Comparison of ENCODE assay signal across 20 mouse cellular contexts in genomic region chr3:127414438-127414837, GRCm38 (mm10).
A peak's percentile ranks its signal among the peaks of the same experiment; 100 is the strongest.
DNase-seq lines count a peak whose midpoint lies in the region; ATAC-seq and TF ChIP-seq lines count a peak whose summit lies in the region.
"Had no signal": no experiment of that assay in that cellular context is flagged by ENCODE, and none has a peak within 500 bp of the region (broad histone marks: within the 10 kb centered on the region; RNA-seq: fewer than 3 reads in every experiment).

No protein-coding gene starts in this region.

- no peaks in the 10 kb centered on the region for H3K27me3 ChIP-seq in forebrain, postnatal 0 days (ENCODE audit: insufficient read depth, low read length)
- no peaks in the 10 kb centered on the region for H3K27me3 ChIP-seq in forebrain, embryonic 12.5 days
- no peaks in the 10 kb centered on the region for H3K27me3 ChIP-seq in lung, embryonic 14.5 days (ENCODE audit: insufficient read depth, low read length)
- no peaks in the 10 kb centered on the region for H3K27me3 ChIP-seq in lung, postnatal 0 days (replicated peaks; ENCODE audit: insufficient read depth, low read length)
- no peaks in the 10 kb centered on the region for H3K27me3 ChIP-seq in ES-Bruce4 (ENCODE audit: control insufficient read depth, insufficient read depth, low read length, poor library complexity, severe bottlenecking)
- H3K27me3 ChIP-seq: embryonic facial prominence, embryonic 13.5 days; hindbrain, embryonic 13.5 days; limb, embryonic 15.5 days; lung, embryonic 15.5 days; neural tube, embryonic 13.5 days had no signal

- H3K36me3 ChIP-seq in forebrain, postnatal 0 days (ENCODE audit: insufficient read depth): no peaks in the 10 kb centered on the region
- no peaks in the 10 kb centered on the region for H3K36me3 ChIP-seq in forebrain, embryonic 12.5 days (replicated peaks)
- H3K36me3 ChIP-seq in lung, embryonic 14.5 days (ENCODE audit: insufficient read depth): no peaks in the 10 kb centered on the region
- H3K36me3 ChIP-seq in lung, postnatal 0 days (ENCODE audit: insufficient read depth, low read length): no peaks in the 10 kb centered on the region
- H3K36me3 ChIP-seq in ES-Bruce4 (ENCODE audit: control insufficient read depth, insufficient read depth, low read length, poor library complexity, severe bottlenecking): no peaks in the 10 kb centered on the region
- H3K36me3 ChIP-seq: embryonic facial prominence, embryonic 13.5 days; hindbrain, embryonic 13.5 days; limb, embryonic 15.5 days; lung, embryonic 15.5 days; neural tube, embryonic 13.5 days had no signal

- WGBS in forebrain, postnatal 0 days: 61% methylated on average over 1 of the region's 1 CpGs
- WGBS in forebrain, embryonic 12.5 days: 56% methylated on average over 1 of the region's 1 CpGs
- 39% methylated on average over 1 of the region's 1 CpGs for WGBS in lung, embryonic 14.5 days
- WGBS in lung, postnatal 0 days: 50% methylated on average over 1 of the region's 1 CpGs

- H3K4me2 ChIP-seq in forebrain, postnatal 0 days (ENCODE audit: low read depth): no peak overlapping the region
- no peak overlapping the region for H3K4me2 ChIP-seq in forebrain, embryonic 12.5 days
- no peak overlapping the region for H3K4me2 ChIP-seq in lung, embryonic 14.5 days
- no peak overlapping the region for H3K4me2 ChIP-seq in lung, postnatal 0 days (replicated peaks; ENCODE audit: low read depth, low read length)
- H3K4me2 ChIP-seq: embryonic facial prominence, embryonic 13.5 days; hindbrain, embryonic 13.5 days; limb, embryonic 15.5 days; lung, embryonic 15.5 days; neural tube, embryonic 13.5 days had no signal

- no peak for ATAC-seq in forebrain, postnatal 0 days
- no peak for ATAC-seq in forebrain, embryonic 12.5 days (ENCODE audit: low FRiP score)
- ATAC-seq in lung, embryonic 14.5 days (ENCODE audit: insufficient read depth): no peak
- no peak for ATAC-seq in lung, postnatal 0 days
- ATAC-seq: intestine, embryonic 16.5 days had no signal

- intact Hi-C loops in heart, postnatal 10 days (cut with DNase I): no loop called here

- 0 out of 2 replicates have a peak, but pooled peaks have one; percentile 26 for TF ChIP-seq CTCF in forebrain, postnatal 0 days (IDR thresholded peaks at IDR 0.05; ENCODE audit: low read depth)
- TF ChIP-seq CTCF in lung, embryonic 14.5 days (IDR thresholded peaks at IDR 0.05; ENCODE audit: low read depth): peak; percentile 30; the same call in 1 of the 2 replicates
- TF ChIP-seq CTCF in lung, postnatal 0 days (IDR thresholded peaks at IDR 0.05): no peak; the same call in 1 of the 2 replicates
- peak; percentile 53 for TF ChIP-seq CTCF in ES-Bruce4 (IDR thresholded peaks at IDR 0.05; ENCODE audit: low read depth, low read length)

- H3K4me1 ChIP-seq in forebrain, postnatal 0 days (ENCODE audit: insufficient read depth): no peaks in the 10 kb centered on the region
- peaks cover under 1% of the 10 kb centered on the region for H3K4me1 ChIP-seq in forebrain, embryonic 12.5 days
- H3K4me1 ChIP-seq in lung, embryonic 14.5 days (ENCODE audit: insufficient read depth): no peaks in the 10 kb centered on the region
- H3K4me1 ChIP-seq in lung, postnatal 0 days (ENCODE audit: insufficient read depth, low read depth, low read length): no peaks in the 10 kb centered on the region
- no peaks in the 10 kb centered on the region for H3K4me1 ChIP-seq in ES-Bruce4 (ENCODE audit: control insufficient read depth, insufficient read depth, low read length)
- H3K4me1 ChIP-seq: limb, embryonic 15.5 days; lung, embryonic 15.5 days had no signal

- no peak for TF ChIP-seq POLR2A in ES-Bruce4 (IDR thresholded peaks at IDR 0.05; ENCODE audit: insufficient read depth, low read length)

- TF ChIP-seq EP300 in lung, postnatal 0 days (IDR thresholded peaks at IDR 0.05): no peak
- no peak for TF ChIP-seq EP300 in ES-Bruce4 (IDR thresholded peaks at IDR 0.05; ENCODE audit: insufficient read depth, low read depth, low read length)

- H3K4me3 ChIP-seq in forebrain, postnatal 0 days (ENCODE audit: low read depth, low read length): no peak overlapping the region
- no peak overlapping the region for H3K4me3 ChIP-seq in forebrain, embryonic 12.5 days (replicated peaks)
- H3K4me3 ChIP-seq in lung, embryonic 14.5 days (ENCODE audit: low read depth, low read length): no peak overlapping the region
- H3K4me3 ChIP-seq in lung, postnatal 0 days (ENCODE audit: low read depth, low read length): no peak overlapping the region
- H3K4me3 ChIP-seq in ES-Bruce4 (ENCODE audit: low read depth, low read length): no peak overlapping the region
- H3K4me3 ChIP-seq: embryonic facial prominence, embryonic 13.5 days; hindbrain, embryonic 13.5 days; limb, embryonic 15.5 days; lung, embryonic 15.5 days; neural tube, embryonic 13.5 days had no signal

- H3K9ac ChIP-seq in forebrain, postnatal 0 days: no peak overlapping the region
- H3K9ac ChIP-seq in forebrain, embryonic 12.5 days: no peak overlapping the region
- H3K9ac ChIP-seq in lung, embryonic 14.5 days: no peak overlapping the region
- H3K9ac ChIP-seq in lung, postnatal 0 days (replicated peaks; ENCODE audit: low read depth): no peak overlapping the region
- no peak overlapping the region for H3K9ac ChIP-seq in ES-Bruce4 (ENCODE audit: low read depth, poor library complexity, severe bottlenecking)
- H3K9ac ChIP-seq: embryonic facial prominence, embryonic 13.5 days; hindbrain, embryonic 13.5 days; limb, embryonic 15.5 days; lung, embryonic 15.5 days; neural tube, embryonic 13.5 days had no signal

- DNase-seq in forebrain, postnatal 0 days: no peak
- peak; percentile 18 for DNase-seq in lung, embryonic 14.5 days
- DNase-seq in lung, postnatal 0 days (ENCODE audit: low spot score): no peak
- peak; percentile 27 for DNase-seq in brain, adult 2 months (ENCODE audit: low read depth, low spot score)
- DNase-seq in heart, postnatal 10 days: no peak
- DNase-seq in ovary, postnatal 36 days (ENCODE audit: low spot score): no peak
- DNase-seq: adrenal gland, adult 8-10 months; cerebellum, adult 2 months; gastrocnemius, postnatal 25 days; heart, postnatal 14 days; layer of hippocampus, adult 9-11 months; thymus, adult 18-20 months had no signal

- H3K27ac ChIP-seq in forebrain, postnatal 0 days (ENCODE audit: low read depth, low read length): no peak overlapping the region
- no peak overlapping the region for H3K27ac ChIP-seq in forebrain, embryonic 12.5 days
- H3K27ac ChIP-seq in lung, embryonic 14.5 days (ENCODE audit: low read depth): no peak overlapping the region
- H3K27ac ChIP-seq in lung, postnatal 0 days (ENCODE audit: low read length): no peak overlapping the region
- H3K27ac ChIP-seq in ES-Bruce4 (ENCODE audit: insufficient read depth, low read length): no peak overlapping the region
- H3K27ac ChIP-seq: embryonic facial prominence, embryonic 13.5 days; hindbrain, embryonic 13.5 days; limb, embryonic 15.5 days; lung, embryonic 15.5 days; neural tube, embryonic 13.5 days had no signal

- H3K9me3 ChIP-seq in forebrain, postnatal 0 days (ENCODE audit: low read length): no peaks in the 10 kb centered on the region
- no peaks in the 10 kb centered on the region for H3K9me3 ChIP-seq in forebrain, embryonic 12.5 days
- H3K9me3 ChIP-seq in lung, embryonic 14.5 days (ENCODE audit: low read depth, low read length): no peaks in the 10 kb centered on the region
- H3K9me3 ChIP-seq in lung, postnatal 0 days (ENCODE audit: low read length): no peaks in the 10 kb centered on the region
- 0 out of 2 replicates have a peak, but pooled peaks cover 4% of the 10 kb centered on the region for H3K9me3 ChIP-seq in ES-Bruce4 (replicated peaks; ENCODE audit: control insufficient read depth, insufficient read depth, low read length, poor library complexity, severe bottlenecking)
- H3K9me3 ChIP-seq: embryonic facial prominence, embryonic 13.5 days; limb, embryonic 15.5 days; lung, embryonic 15.5 days; neural tube, embryonic 13.5 days had no signal

Comparison
In these comparisons a context has a peak if more than half of its experiments do, and no peak if none do; other contexts are left out.
1. DNase-seq: peak in lung, embryonic 14.5 days (single experiment) and brain, adult 2 months (single experiment); none in forebrain, postnatal 0 days (single experiment), lung, postnatal 0 days (single experiment), heart, postnatal 10 days (0 of 2) and ovary, postnatal 36 days (single experiment).